Mouse (Mus musculus) liver (tissue): ENCODE data around the gene Bpi.

Experiments
- DNase-seq: peaks from one replicate; pipeline ENCODE4 v3.0.0-alpha.2; 2020; ENCODE audit warnings: mixed read lengths

Bpi gene

GRCm38 (mm10) chr2:158299731-158300130 lies 41.8 kb downstream of the Bpi start:
- DNase-seq = no peak

GRCm38 (mm10) chr2:158302807-158303206 lies 44.9 kb downstream of the Bpi start:
- peak; percentile 17 for DNase-seq

GRCm38 (mm10) chr2:158305948-158306695 lies 48.2 kb downstream of the Bpi start, which contains the start of gene Lbp:
Gene Lbp (plus strand): TSS chr2:158306493.
- peak; percentile 78 for DNase-seq

GRCm38 (mm10) chr2:158306696-158307049 lies 48.8 kb downstream of the Bpi start:
- no peak for DNase-seq

- DNase-seq = no peak
Observed at GRCm38 (mm10) chr2:158308276-158308675, 50.4 kb downstream of the Bpi start.

GRCm38 (mm10) chr2:158313089-158313488 lies 55.2 kb downstream of the Bpi start:
- no peak for DNase-seq

- peak; percentile 27 for DNase-seq
Observed at GRCm38 (mm10) chr2:158316371-158316770, 58.5 kb downstream of the Bpi start.

- peak; percentile 63 for DNase-seq
Observed at GRCm38 (mm10) chr2:158317026-158317425, 59.1 kb downstream of the Bpi start.

- DNase-seq = no peak
Observed at GRCm38 (mm10) chr2:158321596-158321995, 63.7 kb downstream of the Bpi start.

- no peak for DNase-seq
Observed at GRCm38 (mm10) chr2:158322845-158323244, 65.0 kb downstream of the Bpi start.

GRCm38 (mm10) chr2:158324531-158325190 lies 66.8 kb downstream of the Bpi start:
- no peak for DNase-seq

GRCm38 (mm10) chr2:158325609-158326008 lies 67.7 kb downstream of the Bpi start:
- DNase-seq = no peak
